Mouse (Mus musculus) small intestine, adult 2 months (tissue): Measurements from ENCODE around the gene Egfem1.

Experiments
- CTCF ChIP-seq: fragments of 200-500 bp; IDR thresholded peaks from 2 replicates; pipeline ENCODE4 v1.5.1; 2012; ENCODE audit warnings: low read depth, mild to moderate bottlenecking, control low read depth, inconsistent platforms, low read length, moderate library complexity, mixed read lengths; ENCODE audit not compliant: insufficient replicate concordance, insufficient read length; ENCODE audit errors: extremely low read depth
- POLR2A ChIP-seq: fragments of 200-500 bp; IDR thresholded peaks from 2 replicates; pipeline ENCODE4 v1.6.1; 2012; ENCODE audit warnings: low read depth, mild to moderate bottlenecking, control low read depth, inconsistent platforms, low read length, moderate library complexity

DNA sequence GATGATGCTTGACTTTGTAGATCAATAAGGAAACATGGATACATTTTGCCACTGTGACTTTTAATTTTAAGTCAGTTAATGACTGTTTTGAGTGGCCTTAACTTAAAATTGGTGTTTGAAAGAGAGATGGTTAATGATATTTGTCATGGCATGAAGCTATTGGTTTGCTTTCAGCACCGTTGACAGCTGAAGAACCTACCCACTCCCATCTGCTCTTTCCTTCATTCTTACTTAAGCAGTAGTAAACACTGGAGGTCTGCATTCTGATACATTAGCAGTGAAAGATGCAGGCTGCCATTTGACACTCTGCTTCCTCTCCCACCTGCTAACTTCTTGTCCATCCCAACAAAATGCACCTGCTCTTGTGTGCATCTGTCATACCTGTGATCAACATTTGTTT, 537.8 kb downstream of the Egfem1 start:
- TF ChIP-seq CTCF (no peak), POLR2A (no peak)
